Mouse (Mus musculus): ENCODE results near the gene Ankrd7. TPM values are rescaled to one million over a fixed set of nuclear protein-coding genes. Genes with fewer than 3 reads are reported as not detected.
"Not testable (repeated sequence)": the region's sequence is repeated elsewhere in the genome, so short reads cannot be mapped to it uniquely, and the experiment has no call there.

The Ankrd7 gene
- polyA plus RNA-seq (2011; ENCODE audit: insufficient read depth, insufficient read length, low read depth, missing spikeins), result not detected in 2 replicates

GRCm38 (mm10) chr6:18866018-18866417 lies at the start of gene Ankrd7:
Gene Ankrd7 (plus strand): TSS chr6:18866318.
- no peak for TF ChIP-seq POLR2A (IDR thresholded peaks at IDR 0.05; ENCODE audit: insufficient read depth, low read length)
- no peak for TF ChIP-seq CTCF (IDR thresholded peaks at IDR 0.05; ENCODE audit: low read depth, low read length)
- TF ChIP-seq EP300 (IDR thresholded peaks at IDR 0.05; ENCODE audit: insufficient read depth, low read depth, low read length), result no peak
- Histone ChIP-seq H3K27me3 (ENCODE audit: control insufficient read depth, insufficient read depth, low read length, poor library complexity, severe bottlenecking) (no peaks in the 10 kb centered on the region), H3K36me3 (ENCODE audit: control insufficient read depth, insufficient read depth, low read length, poor library complexity, severe bottlenecking) (no peaks in the 10 kb centered on the region), H3K4me3 (ENCODE audit: low read depth, low read length) (no peak within 1 kb of the TSS), H3K27ac (ENCODE audit: insufficient read depth, low read length) (no peak within 1 kb of the TSS), H3K9ac (ENCODE audit: low read depth, poor library complexity, severe bottlenecking) (no peak within 1 kb of the TSS), H3K4me1 (ENCODE audit: control insufficient read depth, insufficient read depth, low read length) (no peaks in the 10 kb centered on the region), H3K9me3 (replicated peaks; ENCODE audit: control insufficient read depth, insufficient read depth, low read length, poor library complexity, severe bottlenecking) (peaks cover 11% of the 10 kb centered on the region)

GRCm38 (mm10) chr6:18819343-18819742 lies 46.8 kb upstream of the Ankrd7 start:
- Histone ChIP-seq H3K4me1 (ENCODE audit: control insufficient read depth, insufficient read depth, low read length) (no peaks in the 10 kb centered on the region), H3K27ac (ENCODE audit: insufficient read depth, low read length) (no peak overlapping the region), H3K27me3 (ENCODE audit: control insufficient read depth, insufficient read depth, low read length, poor library complexity, severe bottlenecking) (no peaks in the 10 kb centered on the region), H3K36me3 (ENCODE audit: control insufficient read depth, insufficient read depth, low read length, poor library complexity, severe bottlenecking) (no peaks in the 10 kb centered on the region), H3K4me3 (ENCODE audit: low read depth, low read length) (no peak overlapping the region), H3K9me3 (replicated peaks; ENCODE audit: control insufficient read depth, insufficient read depth, low read length, poor library complexity, severe bottlenecking) (no peaks in the 10 kb centered on the region), H3K9ac (ENCODE audit: low read depth, poor library complexity, severe bottlenecking) (no peak overlapping the region)
- TF ChIP-seq EP300 (IDR thresholded peaks at IDR 0.05; ENCODE audit: insufficient read depth, low read depth, low read length), result no peak
- TF ChIP-seq POLR2A (IDR thresholded peaks at IDR 0.05; ENCODE audit: insufficient read depth, low read length), result no peak
- peak; percentile 10 for TF ChIP-seq CTCF (IDR thresholded peaks at IDR 0.05; ENCODE audit: low read depth, low read length)

GRCm38 (mm10) chr6:18820246-18820645 lies 45.9 kb upstream of the Ankrd7 start:
- Histone ChIP-seq H3K9ac (ENCODE audit: low read depth, poor library complexity, severe bottlenecking) (no peak overlapping the region), H3K9me3 (replicated peaks; ENCODE audit: control insufficient read depth, insufficient read depth, low read length, poor library complexity, severe bottlenecking) (no peaks in the 10 kb centered on the region), H3K27ac (ENCODE audit: insufficient read depth, low read length) (no peak overlapping the region), H3K27me3 (ENCODE audit: control insufficient read depth, insufficient read depth, low read length, poor library complexity, severe bottlenecking) (no peaks in the 10 kb centered on the region), H3K4me1 (ENCODE audit: control insufficient read depth, insufficient read depth, low read length) (no peaks in the 10 kb centered on the region), H3K36me3 (ENCODE audit: control insufficient read depth, insufficient read depth, low read length, poor library complexity, severe bottlenecking) (no peaks in the 10 kb centered on the region), H3K4me3 (ENCODE audit: low read depth, low read length) (no peak overlapping the region)
- TF ChIP-seq EP300 (IDR thresholded peaks at IDR 0.05; ENCODE audit: insufficient read depth, low read depth, low read length) (no peak), POLR2A (IDR thresholded peaks at IDR 0.05; ENCODE audit: insufficient read depth, low read length) (no peak), CTCF (IDR thresholded peaks at IDR 0.05; ENCODE audit: low read depth, low read length) (no peak)

GRCm38 (mm10) chr6:18822812-18823211 lies 43.3 kb upstream of the Ankrd7 start:
- Histone ChIP-seq H3K4me1 (ENCODE audit: control insufficient read depth, insufficient read depth, low read length) (no peaks in the 10 kb centered on the region), H3K27ac (ENCODE audit: insufficient read depth, low read length) (no peak overlapping the region), H3K4me3 (ENCODE audit: low read depth, low read length) (no peak overlapping the region), H3K9me3 (replicated peaks; ENCODE audit: control insufficient read depth, insufficient read depth, low read length, poor library complexity, severe bottlenecking) (no peaks in the 10 kb centered on the region), H3K36me3 (ENCODE audit: control insufficient read depth, insufficient read depth, low read length, poor library complexity, severe bottlenecking) (no peaks in the 10 kb centered on the region), H3K9ac (ENCODE audit: low read depth, poor library complexity, severe bottlenecking) (no peak overlapping the region), H3K27me3 (ENCODE audit: control insufficient read depth, insufficient read depth, low read length, poor library complexity, severe bottlenecking) (no peaks in the 10 kb centered on the region)
- TF ChIP-seq POLR2A (IDR thresholded peaks at IDR 0.05; ENCODE audit: insufficient read depth, low read length) (no peak), CTCF (IDR thresholded peaks at IDR 0.05; ENCODE audit: low read depth, low read length) (no peak), EP300 (IDR thresholded peaks at IDR 0.05; ENCODE audit: insufficient read depth, low read depth, low read length) (no peak)

DNA sequence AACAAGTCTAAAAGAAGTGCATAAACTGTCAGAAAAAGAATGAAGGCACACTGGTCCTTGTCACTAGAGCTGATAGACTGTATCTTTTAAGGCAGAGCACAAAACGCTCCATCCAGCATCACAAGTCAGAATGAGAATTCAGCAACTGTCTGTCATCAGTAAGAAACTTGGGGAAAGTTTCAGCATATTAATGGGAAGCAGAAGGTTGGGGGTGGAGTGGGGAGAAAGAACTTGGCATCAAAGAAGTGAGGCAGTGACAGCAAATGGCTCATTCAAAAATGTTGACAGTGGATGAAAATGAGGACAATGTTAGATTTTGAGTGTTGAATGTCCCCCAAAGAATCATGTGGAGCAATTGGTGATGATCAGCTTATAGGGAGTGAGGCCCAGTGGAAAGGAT lies 33.2 kb upstream of the Ankrd7 start:
- H3K27ac ChIP-seq (ENCODE audit: insufficient read depth, low read length), result no peak overlapping the region
- H3K4me1 ChIP-seq (ENCODE audit: control insufficient read depth, insufficient read depth, low read length), result no peaks in the 10 kb centered on the region
- H3K4me3 ChIP-seq (ENCODE audit: low read depth, low read length), result no peak overlapping the region
- H3K36me3 ChIP-seq (ENCODE audit: control insufficient read depth, insufficient read depth, low read length, poor library complexity, severe bottlenecking), result no peaks in the 10 kb centered on the region
- H3K9ac ChIP-seq (ENCODE audit: low read depth, poor library complexity, severe bottlenecking), result no peak overlapping the region
- TF ChIP-seq CTCF (IDR thresholded peaks at IDR 0.05; ENCODE audit: low read depth, low read length) (no peak), POLR2A (IDR thresholded peaks at IDR 0.05; ENCODE audit: insufficient read depth, low read length) (no peak), EP300 (IDR thresholded peaks at IDR 0.05; ENCODE audit: insufficient read depth, low read depth, low read length) (no peak)
- no peaks in the 10 kb centered on the region for H3K27me3 ChIP-seq (ENCODE audit: control insufficient read depth, insufficient read depth, low read length, poor library complexity, severe bottlenecking)
- no peaks in the 10 kb centered on the region for H3K9me3 ChIP-seq (replicated peaks; ENCODE audit: control insufficient read depth, insufficient read depth, low read length, poor library complexity, severe bottlenecking)

- H3K27me3 ChIP-seq (ENCODE audit: control insufficient read depth, insufficient read depth, low read length, poor library complexity, severe bottlenecking); H3K4me1 ChIP-seq (ENCODE audit: control insufficient read depth, insufficient read depth, low read length); H3K9ac ChIP-seq (ENCODE audit: low read depth, poor library complexity, severe bottlenecking); H3K27ac ChIP-seq (ENCODE audit: insufficient read depth, low read length); H3K9me3 ChIP-seq (replicated peaks; ENCODE audit: control insufficient read depth, insufficient read depth, low read length, poor library complexity, severe bottlenecking); H3K4me3 ChIP-seq (ENCODE audit: low read depth, low read length); H3K36me3 ChIP-seq (ENCODE audit: control insufficient read depth, insufficient read depth, low read length, poor library complexity, severe bottlenecking): not testable (repeated sequence)
Observed at GRCm38 (mm10) chr6:18844529-18844928, 21.6 kb upstream of the Ankrd7 start.

DNA sequence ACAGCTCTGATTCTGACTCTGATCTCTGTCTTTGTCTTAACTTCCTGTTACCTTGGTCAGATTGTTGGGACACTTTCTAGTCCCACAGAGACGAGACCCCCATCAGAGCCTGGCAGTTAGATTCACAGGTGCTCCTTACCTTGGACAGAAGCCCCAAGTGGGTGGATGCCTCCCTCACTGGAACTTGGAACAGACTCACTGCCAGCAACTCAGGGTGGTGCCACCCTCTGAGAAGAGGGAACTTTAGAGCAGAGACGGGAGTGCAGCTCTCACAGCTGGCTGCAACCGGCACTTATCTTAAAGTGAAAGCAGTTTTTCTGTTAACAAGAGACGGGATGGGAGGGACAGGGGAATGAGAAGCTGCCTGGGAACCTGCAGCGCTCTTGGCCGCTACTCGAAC lies 20.5 kb upstream of the Ankrd7 start:
- H3K9ac ChIP-seq (ENCODE audit: low read depth, poor library complexity, severe bottlenecking); H3K36me3 ChIP-seq (ENCODE audit: control insufficient read depth, insufficient read depth, low read length, poor library complexity, severe bottlenecking); H3K27ac ChIP-seq (ENCODE audit: insufficient read depth, low read length); H3K4me1 ChIP-seq (ENCODE audit: control insufficient read depth, insufficient read depth, low read length); H3K4me3 ChIP-seq (ENCODE audit: low read depth, low read length); H3K27me3 ChIP-seq (ENCODE audit: control insufficient read depth, insufficient read depth, low read length, poor library complexity, severe bottlenecking); H3K9me3 ChIP-seq (replicated peaks; ENCODE audit: control insufficient read depth, insufficient read depth, low read length, poor library complexity, severe bottlenecking): not testable (repeated sequence)
